Mouse (Mus musculus): ENCODE measurements at regions not wholly inside any gene's neighbourhood (a gene's known extent, or its start where the extent isn't known, plus 50 kb on each side); places are given as distances from the start of the nearest gene placed in this dataset.

DNA sequence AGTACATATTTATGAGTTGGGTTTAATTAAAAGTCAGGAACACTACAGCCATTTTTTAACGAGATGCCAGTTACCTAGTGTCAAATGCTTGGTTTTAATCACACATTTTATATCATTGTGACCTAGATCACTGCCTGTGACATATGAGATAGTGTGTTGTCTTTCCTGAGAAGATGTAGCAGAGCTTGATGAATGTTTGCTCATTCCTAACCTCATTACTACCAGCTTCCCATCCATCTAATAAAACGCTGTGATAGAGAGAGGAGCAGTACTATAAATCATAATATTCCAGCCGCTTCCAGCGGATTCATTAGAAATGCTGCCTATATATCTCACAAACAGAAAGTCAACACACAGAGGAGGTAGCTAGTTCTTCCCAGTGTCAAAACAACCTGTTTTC lies 163.6 kb downstream of the Aldoart1 start:
- DNase-seq = no peak

DNA sequence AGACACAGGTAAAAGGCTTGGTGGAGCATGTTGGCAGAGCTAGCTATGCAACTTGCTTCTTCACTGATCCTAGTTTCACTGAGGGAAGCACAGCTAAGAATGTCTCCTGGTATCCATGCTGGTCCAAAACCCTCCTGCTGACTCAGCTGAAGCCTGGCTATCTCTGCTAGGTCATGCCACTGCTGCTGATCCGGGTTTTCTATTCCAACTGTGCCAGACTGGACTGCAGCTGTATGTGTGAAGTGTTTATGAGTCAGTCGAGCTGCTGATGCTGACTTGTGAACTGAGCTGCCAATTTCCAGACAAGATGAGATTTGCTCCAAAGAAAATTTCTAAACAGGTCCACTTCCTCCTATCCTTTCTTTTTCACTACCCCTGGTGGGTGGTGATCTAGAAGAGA lies 178.4 kb downstream of the Aldoart1 start:
- no peak for DNase-seq

DNA sequence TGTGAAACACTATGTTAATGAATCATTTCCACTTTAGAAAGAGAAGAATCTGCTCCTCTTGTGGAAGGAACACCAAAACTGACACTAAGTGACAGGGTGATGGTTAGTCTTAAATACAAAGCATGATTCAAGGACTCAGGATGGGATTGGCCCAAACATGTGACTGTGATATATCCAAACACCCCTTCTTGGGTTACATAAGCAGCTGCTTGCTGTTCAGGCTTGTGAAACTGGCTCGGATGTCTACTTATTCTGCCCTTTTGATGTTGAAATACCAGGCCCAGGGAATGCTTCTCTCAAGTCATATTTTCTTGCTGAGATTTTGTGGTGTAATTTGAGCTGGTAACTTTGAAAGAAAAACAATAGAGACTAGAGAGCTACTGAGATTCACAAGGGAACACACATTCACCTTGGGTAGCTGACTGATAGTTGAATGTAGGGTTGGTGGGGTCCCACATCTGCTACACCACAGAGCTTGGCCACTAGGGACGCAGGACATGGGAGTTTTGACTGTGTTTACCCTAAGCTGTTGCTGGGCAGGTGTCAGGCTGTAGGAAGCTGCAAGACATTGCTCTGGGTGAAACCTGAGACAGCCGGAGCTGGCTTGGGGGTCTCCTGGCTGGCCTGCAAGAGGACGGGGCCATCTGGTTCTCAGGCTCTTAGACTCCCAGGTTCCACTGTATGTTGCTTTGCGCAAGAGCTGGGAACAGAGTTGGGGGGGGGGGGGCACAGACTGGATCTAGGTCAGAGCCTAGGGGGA lies 180.6 kb downstream of the Aldoart1 start:
- peak in 1 of 2 experiments; percentile 28 for DNase-seq

DNA sequence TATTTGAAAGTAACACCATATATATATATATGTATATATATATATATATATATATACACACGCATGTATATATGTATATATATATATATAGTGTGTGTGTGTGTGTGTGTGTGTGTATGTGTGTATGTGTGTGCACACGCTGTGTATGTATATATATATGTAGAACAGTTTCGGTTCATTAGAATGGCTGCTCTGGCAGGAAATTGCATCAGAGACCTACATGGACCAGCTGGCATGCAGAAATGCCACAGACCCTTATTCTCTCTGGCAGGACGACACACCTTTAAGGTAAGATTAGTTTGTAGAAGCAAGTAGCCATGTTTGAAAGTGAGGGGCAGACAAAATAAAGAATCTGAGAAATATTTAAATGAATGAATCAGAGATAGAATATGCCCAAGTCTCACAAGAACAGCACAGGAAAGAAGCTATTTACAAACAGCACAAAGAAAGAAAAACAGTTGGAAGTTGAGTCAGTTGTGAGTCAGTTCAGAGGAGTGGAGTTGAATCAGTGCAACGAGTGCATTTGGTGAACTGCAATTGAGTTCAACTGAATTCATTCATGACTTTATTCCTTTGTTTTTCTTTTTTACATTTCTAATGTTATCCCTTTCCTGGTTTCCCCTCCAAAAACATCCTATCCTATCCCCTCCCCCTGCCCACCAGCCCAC lies 182.5 kb downstream of the Aldoart1 start:
- no peak for DNase-seq

GRCm38 (mm10) chr4:72664379-72664778 lies 188.1 kb downstream of the Aldoart1 start:
- DNase-seq = no peak

- DNase-seq = no peak
Observed at GRCm38 (mm10) chr4:72662477-72662876, 190.0 kb downstream of the Aldoart1 start.

DNA sequence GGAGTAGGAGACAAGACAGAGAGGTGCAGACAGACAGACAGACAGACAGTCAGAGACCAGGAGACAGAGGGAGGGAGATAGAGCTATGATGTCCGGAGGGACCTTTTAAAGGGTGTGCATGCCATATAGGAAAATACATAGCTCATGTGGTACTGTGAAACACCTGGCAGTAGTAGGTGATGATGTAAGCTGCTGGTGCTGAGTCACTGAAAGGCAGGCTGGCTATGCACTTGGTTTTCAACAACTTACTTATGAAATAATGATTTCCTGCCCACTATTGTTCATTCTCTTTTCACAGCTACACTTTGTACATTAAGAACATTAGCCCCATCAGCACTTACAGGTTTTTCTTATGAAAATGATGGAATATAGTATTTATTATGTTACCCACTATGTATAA lies 196.2 kb downstream of the Aldoart1 start:
- no peak for DNase-seq

DNA sequence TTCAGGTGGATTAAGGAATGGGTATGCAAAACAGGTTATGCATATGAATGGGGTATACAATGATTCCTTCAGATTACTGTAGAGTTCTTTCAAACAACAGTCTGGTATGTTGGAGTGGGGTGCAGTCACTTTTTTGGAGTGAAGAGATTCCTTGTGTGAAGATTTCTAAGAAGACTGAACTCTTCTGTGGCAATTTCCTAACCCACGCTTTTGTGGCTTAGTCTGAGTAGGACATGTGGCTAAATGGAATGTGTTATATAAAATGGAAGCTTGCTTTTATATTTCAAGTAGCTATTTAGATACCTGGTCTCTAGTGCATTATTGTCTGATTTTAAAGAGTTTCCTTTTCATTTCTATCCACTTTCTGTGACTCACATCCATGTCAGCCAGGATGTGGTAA lies 205.3 kb downstream of the Aldoart1 start:
- no peak for DNase-seq

- no peak for DNase-seq
Observed at GRCm38 (mm10) chr4:72629416-72629815, 223.0 kb downstream of the Aldoart1 start.

GRCm38 (mm10) chr4:72627219-72627930 lies 225.1 kb downstream of the Aldoart1 start:
- no peak for DNase-seq

GRCm38 (mm10) chr4:72605107-72605506 lies 247.3 kb downstream of the Aldoart1 start:
- DNase-seq = no peak

DNA sequence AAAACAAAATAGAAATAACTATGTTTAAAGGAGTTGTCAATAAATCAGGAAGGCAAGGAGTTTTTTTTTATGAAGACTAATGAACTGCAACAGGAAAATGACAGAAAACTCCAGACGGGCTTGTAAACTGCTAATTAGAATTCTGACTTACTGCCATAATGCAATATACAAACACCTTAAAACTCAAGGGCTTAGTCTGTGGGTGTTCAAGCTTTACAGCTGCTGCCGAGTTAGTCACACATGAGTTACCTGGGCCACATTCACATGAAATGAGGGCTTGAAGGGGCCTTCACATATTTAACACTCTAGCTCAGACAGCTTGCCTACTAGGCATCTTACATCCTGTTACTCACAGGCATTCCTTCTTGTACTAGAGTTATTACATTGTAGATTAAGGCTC lies 256.9 kb downstream of the Aldoart1 start:
- DNase-seq = no peak

DNA sequence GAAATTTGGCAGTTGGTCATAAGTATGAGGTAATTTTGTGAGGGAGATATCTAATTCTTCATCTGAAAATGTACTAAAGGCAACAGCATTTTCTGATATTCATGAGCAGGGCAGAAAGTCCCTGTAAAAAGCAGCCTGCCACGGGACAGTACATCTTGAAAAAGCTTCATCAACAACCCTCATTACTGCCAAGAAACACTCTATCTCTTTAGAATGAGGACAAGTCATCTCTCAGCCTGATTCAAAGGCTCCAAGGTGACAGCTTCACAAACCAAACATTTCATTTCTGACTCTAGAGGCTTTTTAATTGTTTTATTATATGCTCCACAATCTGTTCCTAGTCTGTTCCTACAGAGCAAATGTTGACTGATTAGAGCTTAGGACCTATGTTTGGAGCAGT lies 260.3 kb downstream of the Aldoart1 start:
- DNase-seq = no peak

- DNase-seq = no peak
Observed at GRCm38 (mm10) chr4:72574946-72575345, 277.5 kb downstream of the Aldoart1 start.

DNA sequence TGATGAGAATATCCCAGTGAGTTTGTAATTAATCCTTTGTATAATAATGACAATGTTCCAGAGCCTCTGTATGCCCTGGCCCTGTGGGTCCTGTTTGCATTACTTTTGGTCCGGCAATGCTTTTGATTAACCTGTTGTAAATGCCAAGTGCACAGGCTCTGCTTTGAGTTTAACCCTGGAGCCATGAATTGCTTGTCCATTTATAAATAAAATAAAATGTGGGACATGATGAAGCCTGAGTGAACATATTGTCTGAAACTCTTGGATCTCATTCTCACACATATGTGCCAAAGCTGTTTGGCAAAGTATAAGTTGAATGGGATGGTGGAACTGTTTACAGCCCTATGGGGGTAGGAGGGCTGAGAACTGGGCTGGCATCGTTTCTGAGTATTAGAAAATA lies 280.5 kb downstream of the Aldoart1 start:
- DNase-seq = no peak

GRCm38 (mm10) chr4:72565186-72565585 lies 287.2 kb downstream of the Aldoart1 start:
- DNase-seq = no peak

GRCm38 (mm10) chr4:72562909-72563676 lies 289.3 kb downstream of the Aldoart1 start:
- no peak for DNase-seq

DNA sequence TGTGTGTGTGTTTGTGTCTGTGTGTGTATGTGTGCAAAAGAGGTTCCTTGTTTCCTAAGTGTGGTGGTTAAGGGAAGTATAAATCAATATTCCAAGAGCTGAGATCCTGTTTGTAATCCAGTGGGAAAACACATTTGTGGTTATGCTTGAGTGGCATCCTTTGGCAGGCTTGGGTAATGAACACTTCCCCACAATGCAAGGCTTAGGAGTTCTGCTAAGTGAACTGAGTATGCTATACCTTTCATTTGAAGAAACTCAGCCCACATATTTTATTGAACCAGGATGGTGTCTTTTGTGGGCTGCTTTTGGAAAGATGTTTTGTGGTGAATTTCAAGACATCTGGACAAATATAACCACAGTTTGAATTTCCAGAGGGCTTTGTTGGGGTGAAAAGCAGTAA lies 298.2 kb downstream of the Aldoart1 start:
- no peak for DNase-seq

DNA sequence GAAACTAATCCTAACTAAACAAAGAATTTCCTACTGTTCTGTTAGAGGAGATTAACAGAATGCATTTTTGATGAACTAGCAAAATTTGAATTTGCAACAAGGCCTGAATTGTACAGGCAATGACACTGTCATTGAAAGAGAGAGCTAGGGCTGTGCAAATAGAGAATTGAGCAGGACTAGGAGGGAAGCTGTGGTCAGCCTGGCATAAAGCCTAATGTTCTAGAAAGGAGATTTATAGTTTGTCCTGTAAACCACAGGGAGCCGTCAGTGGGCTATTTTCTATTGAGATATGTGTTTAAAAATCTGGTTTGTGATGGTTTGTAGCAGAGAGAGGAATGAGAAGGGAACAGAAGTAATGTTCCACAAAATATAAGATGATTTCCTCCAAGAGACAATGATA lies 317.9 kb downstream of the Aldoart1 start:
- DNase-seq = no peak

GRCm38 (mm10) chr4:72524630-72525029 lies 323.9 kb upstream of the Tle1 start:
- DNase-seq = no peak

- no peak for DNase-seq
Observed at GRCm38 (mm10) chr4:72524100-72524499, 323.4 kb upstream of the Tle1 start.

DNA sequence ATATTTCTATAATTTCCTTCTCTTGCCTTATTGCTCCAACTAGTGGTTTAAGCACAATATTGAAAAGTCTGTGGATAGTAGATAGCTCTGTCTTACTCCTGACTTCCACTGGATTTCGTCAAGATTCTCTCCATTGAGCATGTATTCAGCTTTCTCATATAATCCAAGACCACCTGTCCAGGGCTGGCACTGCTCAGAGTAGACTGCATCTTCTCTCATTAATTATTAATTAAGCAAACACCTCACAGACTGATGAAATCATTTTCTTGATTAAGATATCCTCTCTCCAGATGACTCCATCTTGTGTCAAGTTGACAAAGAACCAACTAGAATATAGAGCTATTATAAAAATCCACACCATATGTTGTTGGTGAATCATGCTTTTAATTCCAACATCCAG lies 310.5 kb upstream of the Tle1 start:
- DNase-seq = no peak

DNA sequence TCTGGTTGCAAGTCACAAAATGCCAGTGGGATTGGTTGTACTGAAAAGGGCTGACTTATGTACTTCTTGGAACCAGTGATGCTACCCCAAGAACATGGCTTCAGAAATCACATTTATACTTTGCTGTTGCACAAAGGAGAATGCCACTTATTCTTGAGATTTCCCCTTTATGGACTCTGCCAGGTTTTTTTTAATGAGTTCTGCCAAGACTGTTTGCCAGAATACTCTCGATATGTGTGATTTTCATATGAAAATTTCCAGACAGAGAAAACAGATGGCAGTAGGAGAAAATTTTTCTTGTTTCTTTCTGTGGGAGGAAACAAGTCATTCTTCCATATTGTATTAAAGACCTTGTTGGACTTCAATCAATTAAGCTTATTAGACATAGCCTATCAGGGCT lies 281.0 kb upstream of the Tle1 start:
- DNase-seq = no peak

Measured in kidney, postnatal 25 days (tissue).